Mouse (Mus musculus): ENCODE measurements around the gene Fndc11.

Fndc11 gene

GRCm38 (mm10) chr2:181228335-181228734, 8.5 kb downstream of the Fndc11 start:
- H3K4me1 ChIP-seq (replicated peaks; ENCODE audit: low read depth, low read length), result peaks cover 29% of the 10 kb centered on the region
- no peaks in the 10 kb centered on the region for H3K9me3 ChIP-seq (ENCODE audit: low read length)
- H3K27me3 ChIP-seq (ENCODE audit: insufficient read depth, low read length), result peaks cover 29% of the 10 kb centered on the region
- no peak for TF ChIP-seq POU5F1 (IDR thresholded peaks at IDR 0.05; ENCODE audit: borderline replicate concordance, low read length)
- TF ChIP-seq CTCF (conservative IDR thresholded peaks at IDR 0.05; ENCODE audit: low read length), result no peak
- TF ChIP-seq NANOG (IDR thresholded peaks at IDR 0.05; ENCODE audit: borderline replicate concordance, low read length), result no peak
- no peaks in the 10 kb centered on the region for H3K36me3 ChIP-seq (ENCODE audit: insufficient read depth, low read length)
- no peak overlapping the region for H3K4me3 ChIP-seq (replicated peaks; ENCODE audit: low read length)

- Histone ChIP-seq H3K4me1 (replicated peaks; ENCODE audit: low read depth, low read length) (peaks cover 47% of the 10 kb centered on the region), H3K36me3 (ENCODE audit: insufficient read depth, low read length) (no peaks in the 10 kb centered on the region), H3K27me3 (ENCODE audit: insufficient read depth, low read length) (peaks cover 29% of the 10 kb centered on the region), H3K4me3 (replicated peaks; ENCODE audit: low read length) (no peak overlapping the region), H3K9me3 (ENCODE audit: low read length) (0 out of 2 replicates have a peak, but pooled peaks cover 4% of the 10 kb centered on the region)
- no peak for TF ChIP-seq CTCF (conservative IDR thresholded peaks at IDR 0.05; ENCODE audit: low read length)
- TF ChIP-seq POU5F1 (IDR thresholded peaks at IDR 0.05; ENCODE audit: borderline replicate concordance, low read length), result no peak
- TF ChIP-seq NANOG (IDR thresholded peaks at IDR 0.05; ENCODE audit: borderline replicate concordance, low read length), result no peak
Observed at GRCm38 (mm10) chr2:181231171-181231570, 11.4 kb downstream of the Fndc11 start.

GRCm38 (mm10) chr2:181233443-181233842, 13.6 kb downstream of the Fndc11 start:
- 0 out of 2 replicates have a peak, but pooled peaks cover 4% of the 10 kb centered on the region for H3K9me3 ChIP-seq (ENCODE audit: low read length)
- no peaks in the 10 kb centered on the region for H3K36me3 ChIP-seq (ENCODE audit: insufficient read depth, low read length)
- TF ChIP-seq NANOG (IDR thresholded peaks at IDR 0.05; ENCODE audit: borderline replicate concordance, low read length), result no peak
- no peak for TF ChIP-seq CTCF (conservative IDR thresholded peaks at IDR 0.05; ENCODE audit: low read length)
- TF ChIP-seq POU5F1 (IDR thresholded peaks at IDR 0.05; ENCODE audit: borderline replicate concordance, low read length), result no peak
- peaks cover 29% of the 10 kb centered on the region for H3K27me3 ChIP-seq (ENCODE audit: insufficient read depth, low read length)
- peaks cover 58% of the 10 kb centered on the region for H3K4me1 ChIP-seq (replicated peaks; ENCODE audit: low read depth, low read length)
- H3K4me3 ChIP-seq (replicated peaks; ENCODE audit: low read length), result peak overlapping the region; percentile 68

DNA sequence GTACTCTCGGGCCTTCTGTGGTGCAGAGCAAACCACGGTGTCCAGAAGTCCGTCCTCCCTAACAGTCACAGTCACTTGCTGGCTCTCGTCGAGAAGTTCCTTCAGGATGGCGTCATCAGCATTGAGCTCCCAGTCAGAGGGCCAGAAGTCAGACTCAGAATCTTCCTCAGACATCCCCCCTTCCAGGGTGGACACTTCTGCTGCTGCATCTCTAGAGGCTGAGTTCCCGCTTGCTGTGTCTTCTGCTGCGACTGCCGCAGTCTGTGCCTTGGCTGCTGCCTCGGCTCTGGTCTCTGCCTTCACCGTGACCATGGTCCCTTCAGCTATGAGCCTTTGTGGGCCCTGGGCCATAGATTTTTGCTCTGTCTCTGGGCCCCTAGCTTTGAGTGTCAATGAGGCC, 14.9 kb downstream of the Fndc11 start:
- Histone ChIP-seq H3K4me3 (replicated peaks; ENCODE audit: low read length) (no peak overlapping the region; the same call in 1 of the 2 replicates), H3K27me3 (ENCODE audit: insufficient read depth, low read length) (peaks cover 33% of the 10 kb centered on the region)
- TF ChIP-seq POU5F1 (IDR thresholded peaks at IDR 0.05; ENCODE audit: borderline replicate concordance, low read length) (no peak), NANOG (IDR thresholded peaks at IDR 0.05; ENCODE audit: borderline replicate concordance, low read length) (no peak), CTCF (conservative IDR thresholded peaks at IDR 0.05; ENCODE audit: low read length) (no peak)

GRCm38 (mm10) chr2:181235681-181236566, 16.1 kb downstream of the Fndc11 start:
- Histone ChIP-seq H3K4me3 (replicated peaks; ENCODE audit: low read length) (no peak overlapping the region), H3K4me1 (replicated peaks; ENCODE audit: low read depth, low read length) (peaks cover 66% of the 10 kb centered on the region), H3K9me3 (ENCODE audit: low read length) (0 out of 2 replicates have a peak, but pooled peaks cover 4% of the 10 kb centered on the region), H3K27me3 (ENCODE audit: insufficient read depth, low read length) (peaks cover 35% of the 10 kb centered on the region), H3K36me3 (ENCODE audit: insufficient read depth, low read length) (no peaks in the 10 kb centered on the region)
- TF ChIP-seq CTCF (conservative IDR thresholded peaks at IDR 0.05; ENCODE audit: low read length), result no peak
- no peak for TF ChIP-seq NANOG (IDR thresholded peaks at IDR 0.05; ENCODE audit: borderline replicate concordance, low read length)
- no peak for TF ChIP-seq POU5F1 (IDR thresholded peaks at IDR 0.05; ENCODE audit: borderline replicate concordance, low read length)

More for the DNA sequence above, 14.9 kb downstream of the Fndc11 start:
- Histone ChIP-seq H3K36me3 (ENCODE audit: insufficient read depth, low read length) (no peaks in the 10 kb centered on the region), H3K9me3 (ENCODE audit: low read length) (0 out of 2 replicates have a peak, but pooled peaks cover 4% of the 10 kb centered on the region), H3K4me1 (replicated peaks; ENCODE audit: low read depth, low read length) (peaks cover 59% of the 10 kb centered on the region)

DNA sequence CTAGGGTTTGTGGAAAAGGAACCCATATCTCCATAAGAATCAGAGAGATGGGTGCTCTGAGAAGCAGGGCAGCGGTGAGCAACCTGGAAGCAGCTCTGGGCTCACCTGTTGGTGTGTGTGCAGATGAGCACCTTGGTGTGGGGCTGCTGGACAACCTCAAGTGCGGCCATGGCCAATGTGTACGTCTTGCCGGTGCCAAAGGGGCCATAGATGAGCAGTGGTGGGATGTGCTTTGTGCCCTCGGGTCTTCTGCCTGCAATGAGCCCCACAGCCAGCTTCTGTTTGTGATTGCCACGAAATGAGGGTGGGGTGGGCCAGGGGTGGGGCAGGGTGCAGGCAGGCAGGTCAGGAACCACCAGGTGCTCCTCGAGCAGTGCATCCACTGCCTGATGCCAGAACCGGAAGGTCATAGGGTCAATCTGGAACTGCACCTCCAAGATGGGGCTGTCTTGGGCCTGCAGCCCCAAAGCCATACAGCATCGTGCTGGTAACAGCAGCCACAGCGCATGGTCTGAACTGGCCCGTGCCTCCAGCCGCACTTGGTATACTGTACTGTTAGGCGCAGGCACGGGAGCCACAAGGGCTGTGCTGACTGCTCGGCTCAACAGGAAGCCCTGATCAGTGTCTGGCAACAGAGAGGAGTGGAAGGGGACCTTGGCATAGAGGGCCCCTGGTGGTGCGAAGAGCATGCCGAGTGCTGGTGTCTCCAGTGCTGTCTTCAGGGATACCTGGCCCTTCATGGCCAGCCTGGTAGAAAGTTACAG, 17.6 kb downstream of the Fndc11 start:
- Histone ChIP-seq H3K36me3 (ENCODE audit: insufficient read depth, low read length) (no peaks in the 10 kb centered on the region), H3K9me3 (ENCODE audit: low read length) (0 out of 2 replicates have a peak, but pooled peaks cover 4% of the 10 kb centered on the region), H3K4me3 (replicated peaks; ENCODE audit: low read length) (no peak overlapping the region), H3K27me3 (ENCODE audit: insufficient read depth, low read length) (peaks cover 26% of the 10 kb centered on the region), H3K4me1 (replicated peaks; ENCODE audit: low read depth, low read length) (peaks cover 66% of the 10 kb centered on the region)
- TF ChIP-seq CTCF (conservative IDR thresholded peaks at IDR 0.05; ENCODE audit: low read length), result no peak
- TF ChIP-seq NANOG (IDR thresholded peaks at IDR 0.05; ENCODE audit: borderline replicate concordance, low read length), result no peak
- no peak for TF ChIP-seq POU5F1 (IDR thresholded peaks at IDR 0.05; ENCODE audit: borderline replicate concordance, low read length)

- H3K4me1 ChIP-seq (replicated peaks; ENCODE audit: low read depth, low read length), result peaks cover 66% of the 10 kb centered on the region
- TF ChIP-seq POU5F1 (IDR thresholded peaks at IDR 0.05; ENCODE audit: borderline replicate concordance, low read length) (no peak), NANOG (IDR thresholded peaks at IDR 0.05; ENCODE audit: borderline replicate concordance, low read length) (no peak), CTCF (conservative IDR thresholded peaks at IDR 0.05; ENCODE audit: low read length) (no peak)
- H3K4me3 ChIP-seq (replicated peaks; ENCODE audit: low read length), result no peak overlapping the region
- 0 out of 2 replicates have a peak, but pooled peaks cover 4% of the 10 kb centered on the region for H3K9me3 ChIP-seq (ENCODE audit: low read length)
- peaks cover 19% of the 10 kb centered on the region for H3K27me3 ChIP-seq (ENCODE audit: insufficient read depth, low read length)
- H3K36me3 ChIP-seq (ENCODE audit: insufficient read depth, low read length), result no peaks in the 10 kb centered on the region
Observed at GRCm38 (mm10) chr2:181238091-181238610, 18.3 kb downstream of the Fndc11 start.

DNA sequence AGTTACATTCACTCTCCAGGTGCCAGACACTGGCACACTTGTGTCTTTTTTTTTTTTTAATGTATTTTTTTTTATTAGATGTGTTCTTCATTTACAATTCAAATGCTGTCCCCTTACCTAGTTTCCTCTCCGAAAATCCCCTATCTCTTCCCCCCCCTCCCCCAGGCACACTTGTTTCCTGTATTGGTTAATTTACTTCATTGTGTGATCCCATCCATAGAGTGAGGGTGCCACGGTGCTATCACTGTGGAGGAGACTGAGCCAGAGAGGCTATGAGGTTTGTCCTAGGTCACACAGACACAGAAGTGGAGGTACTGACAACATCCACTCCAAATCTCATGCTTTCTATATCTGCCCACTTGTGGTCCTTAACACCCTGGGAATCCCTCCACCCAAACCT, 19.0 kb downstream of the Fndc11 start:
- H3K9me3 ChIP-seq (ENCODE audit: low read length), result 0 out of 2 replicates have a peak, but pooled peaks cover 4% of the 10 kb centered on the region
- H3K27me3 ChIP-seq (ENCODE audit: insufficient read depth, low read length), result peaks cover 19% of the 10 kb centered on the region
- TF ChIP-seq NANOG (IDR thresholded peaks at IDR 0.05; ENCODE audit: borderline replicate concordance, low read length) (no peak), CTCF (conservative IDR thresholded peaks at IDR 0.05; ENCODE audit: low read length) (no peak), POU5F1 (IDR thresholded peaks at IDR 0.05; ENCODE audit: borderline replicate concordance, low read length) (no peak)
- no peak overlapping the region for H3K4me3 ChIP-seq (replicated peaks; ENCODE audit: low read length)
- no peaks in the 10 kb centered on the region for H3K36me3 ChIP-seq (ENCODE audit: insufficient read depth, low read length)
- peaks cover 65% of the 10 kb centered on the region for H3K4me1 ChIP-seq (replicated peaks; ENCODE audit: low read depth, low read length)
